Mouse (Mus musculus) spleen, adult 2 months (tissue): ENCODE results near the gene Capn3.

Source experiments
- CTCF ChIP-seq: fragments of 200-500 bp; IDR thresholded peaks from 2 replicates; pipeline ENCODE4 v1.5.1; 2011; ENCODE audit warnings: mild to moderate bottlenecking, inconsistent platforms; ENCODE audit not compliant: insufficient read depth, insufficient read length, insufficient replicate concordance; ENCODE audit errors: extremely low read depth
- POLR2A ChIP-seq: fragments of 200-500 bp; IDR thresholded peaks from 2 replicates; pipeline ENCODE4 v1.6.1; 2011; ENCODE audit warnings: low read depth, low read length, inconsistent platforms

DNA sequence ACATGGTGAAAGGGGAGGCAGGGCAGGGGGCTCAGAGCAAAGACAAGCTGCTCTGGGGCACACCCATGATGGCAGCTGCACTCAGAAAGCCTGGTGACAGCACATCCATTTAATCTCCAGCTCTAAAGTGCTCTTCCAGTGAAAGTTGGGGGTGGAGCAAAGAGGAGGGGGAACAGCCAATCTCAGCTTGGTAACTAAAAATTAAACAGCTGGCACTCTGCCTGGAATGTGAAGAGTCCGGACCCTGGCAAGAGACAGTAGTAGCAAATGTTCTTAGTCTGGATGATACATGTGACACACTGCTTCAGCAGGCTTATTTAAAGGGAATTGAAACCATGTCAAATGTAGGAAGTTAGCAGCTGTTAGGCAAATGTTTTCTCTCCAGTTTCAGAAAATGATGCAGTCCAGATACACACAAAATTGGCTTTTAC, 84.0 kb downstream of the Capn3 start:
- TF ChIP-seq CTCF (no peak), POLR2A (no peak)
